Mouse (Mus musculus) right cerebral cortex, adult 2 months (tissue): Measurements from ENCODE around the gene Dapp1.

Source experiments
- DNase-seq, 2 experiments: peaks; one replicate each; pipeline ENCODE4 v3.0.0; 2021 to 2022; ENCODE audit warnings: low spot score in 2 of 2

The Dapp1 gene

GRCm38 (mm10) chr3:137981382-137981750 lies at the start of gene Dapp1:
Gene Dapp1, minus strand, starts transcription at chr3:137981545.
- DNase-seq, result peak; percentile 18 to 26

DNA sequence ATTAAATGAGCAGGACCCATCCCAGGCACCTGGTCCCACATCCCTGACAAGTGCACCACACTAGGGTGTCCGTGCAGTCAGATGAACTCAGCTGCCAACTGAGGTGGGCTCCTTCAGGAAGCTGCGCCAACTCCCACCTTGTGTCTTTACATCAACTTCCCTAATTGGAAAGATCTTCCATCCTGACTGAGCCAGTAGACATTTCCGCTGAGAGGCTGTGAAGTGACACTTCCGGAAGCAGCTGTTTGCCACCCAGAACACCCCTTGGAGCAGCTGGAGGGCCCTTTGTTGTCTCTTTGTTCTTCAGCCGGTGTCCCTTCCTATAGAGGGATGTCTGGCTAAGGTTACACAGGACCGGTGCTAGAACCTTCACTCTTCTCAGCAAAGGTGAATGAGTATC lies 49.2 kb upstream of the Dapp1 start:
- DNase-seq, result no peak

GRCm38 (mm10) chr3:138029351-138029750 lies 48.0 kb upstream of the Dapp1 start:
- DNase-seq, result peak; percentile 42 to 55

DNA sequence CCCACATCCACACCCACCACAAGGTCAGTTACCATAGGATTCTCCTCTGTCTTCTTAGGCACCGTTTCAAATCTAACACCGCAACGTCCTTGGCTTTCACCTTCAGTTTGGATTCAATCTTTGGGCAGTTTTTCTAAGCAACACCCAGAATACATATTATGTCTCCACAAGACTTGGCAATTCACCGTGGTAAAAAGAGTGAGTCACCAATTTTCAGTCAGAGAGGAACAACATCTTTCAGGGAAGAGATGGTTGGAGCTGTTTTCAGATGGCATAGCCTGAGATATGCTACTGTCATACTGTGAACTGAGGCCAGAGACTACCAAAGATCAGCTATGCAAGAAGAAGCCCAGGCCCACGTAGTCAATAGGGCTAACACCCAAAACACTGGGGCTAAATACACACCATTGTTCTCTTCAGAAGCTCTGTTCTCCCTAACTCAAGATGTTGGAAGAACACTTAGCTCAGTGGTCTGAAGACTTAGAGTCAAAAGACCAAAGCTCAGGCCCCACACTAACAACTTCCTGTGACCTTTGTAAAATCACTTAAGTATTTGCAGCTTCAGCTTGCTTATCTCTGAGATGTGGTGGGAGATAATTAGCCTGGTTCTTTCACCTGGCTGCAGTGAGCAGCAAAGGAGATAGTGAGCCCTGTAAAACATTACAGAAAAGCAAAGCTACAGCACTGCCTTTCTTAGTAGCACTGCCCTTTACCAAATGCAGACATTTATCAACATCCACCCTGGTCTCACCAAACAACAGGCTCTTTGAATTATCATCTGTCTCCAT lies 46.4 kb upstream of the Dapp1 start:
- DNase-seq, result no peak

GRCm38 (mm10) chr3:138026286-138026685 lies 44.9 kb upstream of the Dapp1 start:
- peak in 1 of 2 experiments; percentile 17 for DNase-seq

- DNase-seq, result no peak
Observed at GRCm38 (mm10) chr3:138022651-138023050, 41.3 kb upstream of the Dapp1 start.

GRCm38 (mm10) chr3:138022003-138022402 lies 40.7 kb upstream of the Dapp1 start:
- no peak for DNase-seq

- no peak for DNase-seq
Observed at GRCm38 (mm10) chr3:138016810-138017209, 35.5 kb upstream of the Dapp1 start.

DNA sequence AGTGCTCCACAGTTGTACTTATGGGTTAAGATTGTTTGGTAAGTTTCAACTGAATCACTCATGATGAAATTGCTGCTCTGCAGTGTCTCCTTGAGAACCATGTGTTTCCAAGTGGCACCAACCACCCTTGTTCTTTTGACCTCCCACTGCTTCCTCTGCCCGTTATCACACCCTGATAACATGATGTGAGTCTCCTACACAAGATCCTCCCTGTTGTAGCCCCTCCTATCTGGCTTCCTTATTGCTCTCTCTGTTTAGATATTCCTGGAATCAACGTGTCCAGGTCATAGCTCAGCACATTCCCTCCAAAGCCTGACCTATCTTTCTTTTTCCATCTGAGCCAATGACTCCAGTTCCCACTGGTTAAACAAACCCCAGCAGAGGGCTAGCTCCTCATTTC lies 33.4 kb upstream of the Dapp1 start:
- DNase-seq, result no peak

GRCm38 (mm10) chr3:138012351-138012750 lies 31.0 kb upstream of the Dapp1 start:
- DNase-seq, result no peak

- DNase-seq, result no peak
Observed at GRCm38 (mm10) chr3:138008152-138008551, 26.8 kb upstream of the Dapp1 start.

DNA sequence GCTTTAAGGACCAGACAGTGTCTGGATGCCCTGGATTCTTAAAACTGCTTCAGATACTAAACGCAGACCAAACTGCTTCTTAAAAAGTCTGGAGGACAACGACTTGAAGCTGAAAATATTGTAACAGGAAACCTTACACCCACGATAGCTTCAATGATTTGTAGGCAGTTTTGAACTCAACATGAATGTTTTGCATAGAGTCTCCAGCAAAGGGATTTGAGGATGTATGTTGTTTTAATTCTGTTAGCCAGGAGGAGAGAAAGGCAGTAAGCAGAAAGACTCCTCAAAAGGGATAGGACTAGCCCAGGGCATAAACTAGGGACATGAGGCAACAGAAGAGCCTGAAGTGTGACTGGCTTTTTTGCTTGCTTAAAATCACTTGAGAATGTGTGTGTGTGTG lies 25.6 kb upstream of the Dapp1 start:
- DNase-seq, result no peak

- no peak for DNase-seq
Observed at GRCm38 (mm10) chr3:138003264-138003663, 21.9 kb upstream of the Dapp1 start.

DNA sequence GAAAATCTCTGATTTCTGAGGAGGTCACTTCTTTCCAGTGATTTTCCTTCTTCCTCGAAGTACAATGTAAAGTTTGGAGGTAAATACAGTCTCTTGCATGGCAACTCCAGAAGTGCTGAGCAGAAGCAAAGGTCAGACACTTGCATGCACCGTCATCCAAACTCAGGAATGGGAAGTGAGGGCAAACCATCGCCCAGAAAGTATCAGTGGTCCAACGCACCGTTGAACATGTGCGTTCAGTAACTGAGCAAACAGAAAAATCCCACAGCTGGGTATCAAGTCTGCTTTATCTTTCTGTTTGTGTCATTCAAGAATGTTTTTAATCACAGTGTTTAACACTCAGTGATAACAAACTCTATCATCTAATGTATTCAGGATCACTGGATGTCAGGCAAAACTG lies 21.2 kb upstream of the Dapp1 start:
- no peak for DNase-seq

DNA sequence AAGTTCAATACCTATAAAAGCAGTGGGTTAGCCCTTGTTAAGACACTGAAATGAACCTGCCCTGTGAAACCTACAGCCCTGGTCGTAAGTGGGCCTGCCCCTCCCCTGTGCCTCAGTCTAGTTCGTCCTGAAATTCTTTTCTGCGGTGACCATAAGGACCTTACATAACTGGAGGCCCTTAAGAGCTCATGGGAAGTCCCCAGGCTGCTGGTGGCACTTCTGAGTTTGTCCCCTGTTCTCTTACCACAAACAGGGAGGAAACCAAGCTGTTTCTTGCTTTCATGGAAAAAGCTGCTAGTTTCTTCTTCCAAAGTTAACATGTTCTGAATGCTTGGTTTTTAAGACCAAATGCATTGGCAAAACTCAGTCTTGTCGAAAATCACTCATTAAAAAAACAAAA lies 20.5 kb upstream of the Dapp1 start:
- DNase-seq, result no peak

DNA sequence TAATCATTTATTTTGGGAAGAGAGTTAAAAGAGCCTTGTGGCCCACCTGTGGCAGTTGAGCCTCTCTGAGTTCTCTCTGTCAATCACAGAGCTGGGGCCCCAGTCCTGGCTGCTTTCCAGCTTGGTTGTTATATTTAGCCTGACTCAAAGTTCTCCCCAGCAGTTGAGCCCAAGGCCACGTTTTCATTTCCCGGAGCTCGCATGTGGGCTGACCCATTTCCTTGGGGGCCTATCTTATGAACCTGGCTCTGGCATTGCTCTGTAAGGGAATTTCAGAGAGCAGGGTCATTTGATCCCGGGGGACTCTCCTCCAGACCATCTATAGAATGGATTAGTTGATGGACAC lies 19.4 kb upstream of the Dapp1 start:
- DNase-seq, result peak in 1 of 2 experiments; percentile 9

- DNase-seq, result no peak
Observed at GRCm38 (mm10) chr3:138000062-138000723, 18.8 kb upstream of the Dapp1 start.

DNA sequence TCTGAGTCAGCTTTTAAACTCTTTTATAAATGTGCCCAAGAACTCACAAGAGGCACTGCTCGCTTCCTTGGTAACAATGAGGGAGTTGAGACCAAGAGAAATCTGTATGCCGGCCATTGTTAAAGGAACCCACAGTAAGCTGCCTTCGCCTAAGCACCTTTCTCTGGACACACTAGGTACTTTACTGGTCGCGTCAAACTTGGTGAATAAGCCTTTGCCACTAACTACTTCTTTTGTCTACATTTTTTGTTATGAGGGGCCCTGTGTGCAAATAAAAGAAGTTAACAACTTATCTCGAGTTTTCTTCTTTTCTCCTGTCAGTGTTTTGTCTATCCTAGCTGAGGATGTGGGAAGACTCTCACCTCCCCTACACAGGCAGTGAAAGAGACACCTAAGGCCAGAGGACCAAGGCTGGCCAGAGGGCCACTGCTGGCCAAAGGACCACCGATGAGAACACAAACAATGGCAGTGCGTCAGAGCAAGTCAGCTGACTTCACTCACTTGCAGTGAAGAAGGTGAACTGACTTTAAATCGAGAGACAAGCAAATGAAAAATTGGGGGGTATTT lies 18.0 kb upstream of the Dapp1 start:
- DNase-seq, result no peak

- peak in 1 of 2 experiments; percentile 6 for DNase-seq
Observed at GRCm38 (mm10) chr3:137998491-137999223, 17.3 kb upstream of the Dapp1 start.

DNA sequence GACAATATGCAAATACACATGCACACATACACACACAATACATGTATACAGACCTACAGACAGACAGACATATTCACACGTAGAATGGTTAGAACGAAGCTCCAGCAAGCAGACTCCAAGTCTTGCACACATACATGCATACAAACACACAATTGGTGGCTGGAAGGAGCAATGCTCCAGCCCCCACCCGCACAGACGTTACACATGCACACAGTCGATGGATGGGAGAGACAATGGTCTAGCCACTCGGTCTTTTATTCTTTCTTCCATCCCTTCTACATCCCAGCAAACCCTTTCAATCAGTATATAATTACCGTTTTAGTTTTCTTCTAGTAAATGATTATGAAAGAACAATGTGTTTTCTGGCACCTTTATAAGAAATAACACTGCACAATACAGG lies 14.1 kb upstream of the Dapp1 start:
- DNase-seq, result no peak

- DNase-seq, result no peak
Observed at GRCm38 (mm10) chr3:137994196-137994595, 12.9 kb upstream of the Dapp1 start.

GRCm38 (mm10) chr3:137992366-137992765 lies 11.0 kb upstream of the Dapp1 start:
- DNase-seq, result no peak
